20 mouse cellular contexts compared by ENCODE assay signal in genomic region chr6:125082801-125083386, GRCm38 (mm10). TPM values are rescaled to one million over a fixed set of nuclear protein-coding genes. Genes with fewer than 3 reads are reported as not detected.
A peak's percentile ranks its signal among the peaks of the same experiment; 100 is the strongest.
DNase-seq lines count a peak whose midpoint lies in the region; ATAC-seq and TF ChIP-seq lines count a peak whose summit lies in the region.
"Had no signal": no experiment of that assay in that cellular context is flagged by ENCODE, and none has a peak within 500 bp of the region (broad histone marks: within the 10 kb centered on the region; RNA-seq: fewer than 3 reads in every experiment).

No protein-coding gene starts in this region.

- DNase-seq in heart, adult 11 months, result peak; percentile 84
- no peak for DNase-seq in heart, adult 9 months (ENCODE audit: low spot score in 2 of 2)
- DNase-seq in liver, adult 2 months (ENCODE audit: extremely low read depth, low read depth, low spot score), result peak; percentile 97
- no peak for DNase-seq in liver, embryonic 11.5 days (ENCODE audit: low spot score)
- DNase-seq in midbrain, embryonic 10.5 days (ENCODE audit: low spot score), result no peak
- DNase-seq in midbrain, postnatal 0 days (ENCODE audit: low spot score), result no peak
- DNase-seq in yolk sac, embryonic 10.5 days (ENCODE audit: low spot score), result peak; percentile 1
- no peak for DNase-seq in lung, postnatal 25 days (ENCODE audit: low spot score)
- DNase-seq: adrenal gland, adult 2 months; adrenal gland, postnatal 10 days; adrenal gland, postnatal 25 days; B cell, adult 2 months; cerebellum, adult 11-12 months; cerebellum, adult 2 months had no signal

- TF ChIP-seq POLR2A in liver, adult 2 months (IDR thresholded peaks at IDR 0.05; ENCODE audit: extremely low read depth, insufficient read depth, low read length), result no peak

- H3K27ac ChIP-seq in liver, adult 2 months (replicated peaks; ENCODE audit: insufficient read depth, low read depth, low read length), result peak overlapping the region; percentile 58
- no peak overlapping the region for H3K27ac ChIP-seq in liver, embryonic 11.5 days (ENCODE audit: low read depth, low read length)
- H3K27ac ChIP-seq in midbrain, embryonic 10.5 days (replicated peaks), result 0 out of 2 replicates have a peak overlapping the region, but pooled peaks have one; percentile 49
- H3K27ac ChIP-seq in midbrain, postnatal 0 days (ENCODE audit: low read depth, low read length), result no peak overlapping the region
- H3K27ac ChIP-seq: embryonic facial prominence, embryonic 12.5 days; forebrain, embryonic 13.5 days had no signal

- ATAC-seq in liver, embryonic 11.5 days (replicated peaks; ENCODE audit: low FRiP score), result no peak
- ATAC-seq in midbrain, postnatal 0 days (ENCODE audit: low FRiP score), result no peak
- ATAC-seq: CD4-positive, CD25-positive, alpha-beta regulatory T cell, adult 4 months had no signal

- WGBS in liver, adult 2 months, result 36% methylated on average over 7 of the region's 7 CpGs
- WGBS in liver, embryonic 11.5 days, result 87% methylated on average over 7 of the region's 7 CpGs
- 90% methylated on average over 7 of the region's 7 CpGs for WGBS in midbrain, embryonic 10.5 days
- 89% methylated on average over 7 of the region's 7 CpGs for WGBS in midbrain, postnatal 0 days

- no peak overlapping the region for H3K4me3 ChIP-seq in liver, adult 2 months (ENCODE audit: insufficient read depth, low read depth, low read length)
- no peak overlapping the region for H3K4me3 ChIP-seq in liver, embryonic 11.5 days (ENCODE audit: low read depth, low read length)
- H3K4me3 ChIP-seq in midbrain, embryonic 10.5 days, result no peak overlapping the region
- no peak overlapping the region for H3K4me3 ChIP-seq in midbrain, postnatal 0 days (ENCODE audit: low read depth, low read length)

- TF ChIP-seq CTCF in liver, adult 2 months (IDR thresholded peaks at IDR 0.05; ENCODE audit: low read depth, low read length), result no peak
- TF ChIP-seq CTCF in midbrain, postnatal 0 days (IDR thresholded peaks at IDR 0.05), result no peak

- no peaks in the 10 kb centered on the region for H3K9me3 ChIP-seq in liver, embryonic 11.5 days (ENCODE audit: control insufficient read depth, low read length)
- H3K9me3 ChIP-seq in midbrain, embryonic 10.5 days (replicated peaks), result no peaks in the 10 kb centered on the region
- no peaks in the 10 kb centered on the region for H3K9me3 ChIP-seq in midbrain, postnatal 0 days (ENCODE audit: low read length)
- H3K9me3 ChIP-seq: embryonic facial prominence, embryonic 10.5 days; embryonic facial prominence, embryonic 12.5 days; forebrain, embryonic 13.5 days; G1E had no signal

- H3K36me3 ChIP-seq in liver, adult 2 months (ENCODE audit: control insufficient read depth, insufficient read depth, low read length), result no peaks in the 10 kb centered on the region
- no peaks in the 10 kb centered on the region for H3K36me3 ChIP-seq in liver, embryonic 11.5 days (ENCODE audit: control insufficient read depth, insufficient read depth, low read length)
- H3K36me3 ChIP-seq in midbrain, embryonic 10.5 days, result no peaks in the 10 kb centered on the region
- H3K36me3 ChIP-seq in midbrain, postnatal 0 days (ENCODE audit: insufficient read depth, low read length), result no peaks in the 10 kb centered on the region
- H3K36me3 ChIP-seq: embryonic facial prominence, embryonic 10.5 days; embryonic facial prominence, embryonic 12.5 days had no signal

- peaks cover 23% of the 10 kb centered on the region for H3K4me1 ChIP-seq in liver, adult 2 months (ENCODE audit: control insufficient read depth, insufficient read depth, low read length)
- peaks cover 12% of the 10 kb centered on the region for H3K4me1 ChIP-seq in liver, embryonic 11.5 days (replicated peaks; ENCODE audit: control insufficient read depth, insufficient read depth, low read length)
- H3K4me1 ChIP-seq in midbrain, embryonic 10.5 days, result peaks cover 28% of the 10 kb centered on the region
- H3K4me1 ChIP-seq in midbrain, postnatal 0 days (ENCODE audit: insufficient read depth, low read length), result no peaks in the 10 kb centered on the region

- H3K4me2 ChIP-seq in liver, embryonic 11.5 days, result no peak overlapping the region
- no peak overlapping the region for H3K4me2 ChIP-seq in midbrain, postnatal 0 days (ENCODE audit: low read depth, low read length, poor library complexity, severe bottlenecking)
- H3K4me2 ChIP-seq: forebrain, embryonic 13.5 days had no signal

- no peaks in the 10 kb centered on the region for H3K27me3 ChIP-seq in liver, adult 2 months (ENCODE audit: control insufficient read depth, insufficient read depth, low read length)
- H3K27me3 ChIP-seq in liver, embryonic 11.5 days (replicated peaks; ENCODE audit: control insufficient read depth, insufficient read depth, low read length), result no peaks in the 10 kb centered on the region
- H3K27me3 ChIP-seq in midbrain, embryonic 10.5 days (ENCODE audit: low read depth, poor library complexity, severe bottlenecking), result peaks cover 28% of the 10 kb centered on the region
- no peaks in the 10 kb centered on the region for H3K27me3 ChIP-seq in midbrain, postnatal 0 days (ENCODE audit: insufficient read depth, low read length)
- H3K27me3 ChIP-seq: CH12.LX; embryonic facial prominence, embryonic 12.5 days had no signal

- H3K9ac ChIP-seq in liver, adult 2 months (ENCODE audit: low read depth, low read length), result no peak overlapping the region
- H3K9ac ChIP-seq in liver, embryonic 11.5 days (ENCODE audit: low read depth, low read length), result no peak overlapping the region
- no peak overlapping the region for H3K9ac ChIP-seq in midbrain, postnatal 0 days (replicated peaks; ENCODE audit: low read length, poor library complexity, severe bottlenecking)
- H3K9ac ChIP-seq: embryonic facial prominence, embryonic 12.5 days; forebrain, embryonic 13.5 days had no signal

- H3K79me2 ChIP-seq in liver, adult 2 months (ENCODE audit: control insufficient read depth, insufficient read depth, low read length), result no peaks in the 10 kb centered on the region

RNA-seq across cellular contexts. Expression of gene Chd4, which starts 12.9 kb away (rescaled TPM):
- total RNA-seq in liver, adult 2 months (2014; rRNA removed), result 30.0 and 30.5 TPM in 2 replicates
- 14.0 and 14.4 TPM in 2 replicates for polyA plus RNA-seq in liver, adult 2 months (2012; rRNA removed)
- polyA plus RNA-seq in liver, embryonic 11.5 days (2014; fragmentation: Nextera tagmentation; extraction: Ambion mirVana), result 62.5 and 71.6 TPM in 2 replicates
- polyA plus RNA-seq in midbrain, embryonic 10.5 days (2016; fragmentation: Nextera tagmentation; extraction: Ambion mirVana), result 90.7 and 103 TPM in 2 replicates
- total RNA-seq in midbrain, postnatal 0 days (2014; rRNA removed), result 117 and 133 TPM in 2 replicates
- 72.9 and 89.1 TPM in 2 replicates for polyA plus RNA-seq in midbrain, postnatal 0 days (2015; fragmentation: Nextera tagmentation; extraction: Ambion mirVana)

RNA-seq across cellular contexts. Expression of gene Lpar5, which starts 15.2 kb away (rescaled TPM):
- total RNA-seq in liver, adult 2 months (2014; rRNA removed), result 0.27 TPM in 1 of 2 replicates, not detected in the other
- polyA plus RNA-seq in liver, adult 2 months (2012; rRNA removed), result 0.42 and 1.2 TPM in 2 replicates
- 2.6 and 3.2 TPM in 2 replicates for polyA plus RNA-seq in liver, embryonic 11.5 days (2014; fragmentation: Nextera tagmentation; extraction: Ambion mirVana)
- 0.16 and 0.19 TPM in 2 replicates for polyA plus RNA-seq in midbrain, embryonic 10.5 days (2016; fragmentation: Nextera tagmentation; extraction: Ambion mirVana)
- 0.90 and 1.7 TPM in 2 replicates for total RNA-seq in midbrain, postnatal 0 days (2014; rRNA removed)
- 0.52 and 0.71 TPM in 2 replicates for polyA plus RNA-seq in midbrain, postnatal 0 days (2015; fragmentation: Nextera tagmentation; extraction: Ambion mirVana)

RNA-seq across cellular contexts. Expression of gene Acrbp, which starts 33.4 kb away (rescaled TPM):
- total RNA-seq in liver, adult 2 months (2014; rRNA removed), result 3.2 and 4.1 TPM in 2 replicates
- 6.6 and 7.8 TPM in 2 replicates for polyA plus RNA-seq in liver, adult 2 months (2012; rRNA removed)
- 6.0 and 7.4 TPM in 2 replicates for polyA plus RNA-seq in liver, embryonic 11.5 days (2014; fragmentation: Nextera tagmentation; extraction: Ambion mirVana)
- polyA plus RNA-seq in midbrain, embryonic 10.5 days (2016; fragmentation: Nextera tagmentation; extraction: Ambion mirVana), result 10.1 and 14.2 TPM in 2 replicates
- 6.9 and 12.6 TPM in 2 replicates for total RNA-seq in midbrain, postnatal 0 days (2014; rRNA removed)
- polyA plus RNA-seq in midbrain, postnatal 0 days (2015; fragmentation: Nextera tagmentation; extraction: Ambion mirVana), result 7.2 and 7.8 TPM in 2 replicates

RNA-seq across cellular contexts. Expression of gene Ing4, which starts 43.3 kb away (rescaled TPM):
- 15.8 and 16.3 TPM in 2 replicates for total RNA-seq in liver, adult 2 months (2014; rRNA removed)
- 23.2 and 27.0 TPM in 2 replicates for polyA plus RNA-seq in liver, adult 2 months (2012; rRNA removed)
- polyA plus RNA-seq in liver, embryonic 11.5 days (2014; fragmentation: Nextera tagmentation; extraction: Ambion mirVana), result 60.0 and 63.8 TPM in 2 replicates
- 121 and 149 TPM in 2 replicates for polyA plus RNA-seq in midbrain, embryonic 10.5 days (2016; fragmentation: Nextera tagmentation; extraction: Ambion mirVana)
- total RNA-seq in midbrain, postnatal 0 days (2014; rRNA removed), result 60.4 and 69.8 TPM in 2 replicates
- polyA plus RNA-seq in midbrain, postnatal 0 days (2015; fragmentation: Nextera tagmentation; extraction: Ambion mirVana), result 97.8 and 104 TPM in 2 replicates

RNA-seq across cellular contexts. Expression of gene Nop2, which starts 48.8 kb away (rescaled TPM):
- total RNA-seq in liver, adult 2 months (2014; rRNA removed), result 8.2 and 9.7 TPM in 2 replicates
- 7.7 and 11.0 TPM in 2 replicates for polyA plus RNA-seq in liver, adult 2 months (2012; rRNA removed)
- 114 and 125 TPM in 2 replicates for polyA plus RNA-seq in liver, embryonic 11.5 days (2014; fragmentation: Nextera tagmentation; extraction: Ambion mirVana)
- polyA plus RNA-seq in midbrain, embryonic 10.5 days (2016; fragmentation: Nextera tagmentation; extraction: Ambion mirVana), result 72.6 and 86.4 TPM in 2 replicates
- 34.5 and 45.8 TPM in 2 replicates for total RNA-seq in midbrain, postnatal 0 days (2014; rRNA removed)
- polyA plus RNA-seq in midbrain, postnatal 0 days (2015; fragmentation: Nextera tagmentation; extraction: Ambion mirVana), result 41.4 and 42.6 TPM in 2 replicates

Comparison
In these comparisons a context has a peak if more than half of its experiments do, and no peak if none do; other contexts are left out.
1. DNase-seq: peak in heart, adult 11 months (single experiment), liver, adult 2 months (single experiment) and yolk sac, embryonic 10.5 days (single experiment); none in heart, adult 9 months (0 of 2), liver, embryonic 11.5 days (single experiment), midbrain, embryonic 10.5 days (single experiment), midbrain, postnatal 0 days (single experiment) and lung, postnatal 25 days (single experiment).
2. H3K27ac ChIP-seq: peak in liver, adult 2 months (single experiment) and midbrain, embryonic 10.5 days (single experiment); none in liver, embryonic 11.5 days (single experiment) and midbrain, postnatal 0 days (single experiment).